Mouse (Mus musculus): ENCODE measurements around the gene Cfdp1.

Cfdp1 gene

DNA sequence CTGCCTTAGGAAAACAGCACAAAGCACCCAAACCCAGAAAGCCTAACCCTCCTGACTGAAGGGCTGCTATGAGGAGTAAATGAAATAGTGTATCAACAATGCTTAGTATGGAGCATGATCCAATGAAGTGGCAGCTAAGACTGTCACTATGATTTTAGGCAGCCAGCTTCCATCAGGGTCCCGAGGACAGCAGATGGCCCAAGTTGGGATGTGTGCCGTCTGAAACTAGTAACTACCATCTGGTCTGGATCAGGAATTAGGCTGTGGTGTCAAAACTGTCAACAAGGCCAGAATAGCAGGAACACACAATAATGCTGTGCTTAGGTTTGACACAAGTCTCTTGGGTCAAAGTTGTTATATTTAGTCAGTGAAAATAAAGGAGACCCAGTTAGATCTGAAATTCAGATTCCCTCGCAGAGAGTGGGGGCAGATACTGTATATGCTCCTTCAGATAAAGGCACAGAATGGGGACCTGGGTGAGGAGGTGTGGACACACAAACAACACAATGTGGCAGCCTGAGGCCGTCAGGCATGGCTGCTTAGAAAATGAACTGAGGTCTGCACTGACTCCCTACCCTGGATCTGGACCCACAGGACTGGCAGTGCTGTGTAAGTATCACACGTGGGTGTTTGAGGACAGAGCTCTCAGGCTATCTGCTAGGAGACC lies 83.0 kb downstream of the Cfdp1 start:
- no peak for DNase-seq (ENCODE audit: low read depth in 2 of 2, low spot score in 2 of 2)

DNA sequence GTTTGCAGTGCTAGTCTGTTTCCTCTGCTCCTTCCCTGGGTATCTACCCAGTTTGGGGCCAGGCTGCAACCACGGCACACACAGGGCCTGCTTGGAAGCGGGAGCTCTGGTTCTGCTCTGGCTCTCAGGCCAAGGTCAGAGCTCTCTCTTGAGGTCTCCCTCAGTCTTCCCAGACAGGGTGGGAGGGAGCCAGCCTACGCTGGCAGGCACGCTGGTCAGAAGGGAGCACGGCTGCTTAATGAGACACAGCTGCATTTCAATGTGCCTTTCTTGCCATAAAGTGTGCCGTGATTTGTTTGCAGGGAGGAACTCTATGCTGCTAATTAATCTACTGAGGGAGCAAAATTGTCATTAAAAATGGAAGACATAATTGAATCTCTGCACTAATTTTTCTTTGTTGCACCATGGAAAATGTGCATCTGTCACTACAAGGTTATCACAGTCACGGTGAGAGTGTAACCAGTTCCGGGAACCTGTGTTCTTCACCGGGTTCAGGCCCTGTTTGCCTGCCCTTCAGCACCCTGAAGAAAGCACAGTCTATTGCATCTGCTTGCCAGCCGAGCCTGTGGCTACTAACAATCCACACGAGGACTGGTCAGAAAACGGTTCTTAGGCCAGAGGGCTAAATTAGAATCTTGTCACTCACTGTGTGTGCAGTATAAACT lies 84.2 kb downstream of the Cfdp1 start:
- no peak for DNase-seq (ENCODE audit: low read depth in 2 of 2, low spot score in 2 of 2)

DNA sequence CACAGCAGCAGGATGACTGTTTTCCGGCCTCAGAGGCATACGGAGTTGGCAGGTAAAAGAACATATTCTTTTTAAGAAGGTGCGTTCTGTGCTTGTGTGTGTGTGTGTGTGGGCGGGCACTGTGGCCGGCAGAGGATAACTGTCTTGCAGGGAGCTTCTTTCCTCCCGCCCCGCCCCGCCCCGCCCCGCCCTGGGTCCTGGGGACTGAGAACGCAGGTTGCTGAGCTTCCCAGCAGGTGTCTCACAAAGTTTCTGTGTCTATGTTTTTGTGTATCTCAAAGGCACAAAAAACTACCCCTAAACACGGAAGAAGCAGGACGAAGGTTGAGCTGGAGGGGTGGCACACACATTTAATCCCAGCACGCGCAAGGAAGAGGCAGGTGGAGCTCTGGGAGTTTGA lies 84.8 kb downstream of the Cfdp1 start:
- DNase-seq (ENCODE audit: low read depth in 2 of 2, low spot score in 2 of 2), result no peak

DNA sequence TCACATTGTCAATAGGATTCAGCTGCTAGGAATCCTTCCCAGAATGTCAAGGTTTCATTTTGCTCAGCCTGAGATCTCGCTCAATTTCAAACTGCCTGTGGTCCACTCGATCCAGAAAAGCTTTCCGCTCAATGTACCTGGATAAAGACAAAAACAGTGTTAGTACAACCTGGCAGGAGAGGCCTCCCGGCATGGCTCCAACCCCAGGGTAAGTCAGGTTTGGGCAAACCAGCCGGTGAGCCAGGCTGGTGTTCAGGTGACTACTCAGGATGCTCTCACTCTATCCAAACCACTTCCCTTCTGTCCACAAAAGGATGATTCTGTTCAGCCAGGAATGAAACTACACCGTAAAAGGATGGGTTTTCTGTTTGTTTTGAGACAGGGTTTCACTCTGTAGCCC lies 85.4 kb downstream of the Cfdp1 start:
- no peak for DNase-seq (ENCODE audit: low read depth in 2 of 2, low spot score in 2 of 2)

DNA sequence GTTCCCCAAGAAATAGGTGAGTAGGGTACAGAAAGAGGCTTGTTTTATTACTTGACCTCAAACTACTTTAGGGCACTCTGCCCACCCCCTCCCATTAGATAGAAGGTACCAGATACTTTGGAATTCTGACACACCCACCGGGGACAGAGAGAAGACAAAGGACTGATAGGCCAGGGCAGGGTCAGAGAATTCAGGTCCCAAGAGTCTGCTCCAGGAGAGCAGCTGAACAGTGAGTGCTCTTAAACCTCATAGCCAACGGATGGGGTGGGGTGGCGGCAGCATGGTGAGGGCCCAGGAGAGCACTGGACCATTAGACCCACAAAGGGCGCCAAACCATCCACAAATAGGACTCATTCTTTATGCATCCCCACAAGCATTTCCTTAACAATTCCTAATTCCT lies 88.5 kb downstream of the Cfdp1 start:
- DNase-seq (ENCODE audit: low read depth in 2 of 2, low spot score in 2 of 2), result no peak

DNA sequence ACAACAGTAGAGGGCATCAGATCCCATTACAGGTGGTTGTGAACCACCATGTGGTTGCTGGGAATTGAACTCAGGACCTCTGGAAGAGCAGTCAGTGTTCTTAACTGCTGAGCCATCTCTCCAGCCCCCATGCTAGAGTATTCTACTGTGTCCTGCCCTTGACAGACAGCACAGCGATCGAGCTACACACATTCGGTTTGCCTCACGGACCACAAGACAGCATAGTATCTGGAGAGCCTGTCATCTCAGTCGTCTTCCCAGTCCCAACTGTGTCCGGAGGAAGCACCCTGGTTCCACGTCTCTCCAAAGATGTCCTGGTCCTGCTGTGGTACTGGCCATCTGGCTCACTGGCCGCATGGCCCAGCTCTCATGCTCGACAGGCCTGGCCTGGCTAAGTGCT lies 89.0 kb downstream of the Cfdp1 start:
- no peak for DNase-seq (ENCODE audit: low read depth in 2 of 2, low spot score in 2 of 2)

DNA sequence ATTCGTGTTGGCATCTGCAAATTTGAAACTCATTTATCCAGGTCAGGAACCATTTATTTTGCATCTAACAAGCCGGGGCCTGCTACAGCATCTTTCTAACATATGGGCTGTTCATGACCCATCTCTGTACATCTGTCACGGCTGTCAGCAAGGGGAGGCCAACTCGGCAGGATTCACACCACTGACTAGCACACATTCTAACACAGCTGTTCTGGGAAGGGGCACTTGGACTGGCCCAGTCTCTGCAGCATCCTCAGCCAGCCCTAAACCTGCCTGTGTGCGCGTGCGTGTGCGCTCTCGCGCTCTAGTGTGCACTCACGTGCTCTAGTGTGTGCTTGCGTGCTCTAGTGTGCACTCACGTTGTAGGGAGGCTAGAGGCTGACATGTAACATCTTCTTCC lies 93.4 kb downstream of the Cfdp1 start:
- no peak for DNase-seq (ENCODE audit: low read depth in 2 of 2, low spot score in 2 of 2)

DNA sequence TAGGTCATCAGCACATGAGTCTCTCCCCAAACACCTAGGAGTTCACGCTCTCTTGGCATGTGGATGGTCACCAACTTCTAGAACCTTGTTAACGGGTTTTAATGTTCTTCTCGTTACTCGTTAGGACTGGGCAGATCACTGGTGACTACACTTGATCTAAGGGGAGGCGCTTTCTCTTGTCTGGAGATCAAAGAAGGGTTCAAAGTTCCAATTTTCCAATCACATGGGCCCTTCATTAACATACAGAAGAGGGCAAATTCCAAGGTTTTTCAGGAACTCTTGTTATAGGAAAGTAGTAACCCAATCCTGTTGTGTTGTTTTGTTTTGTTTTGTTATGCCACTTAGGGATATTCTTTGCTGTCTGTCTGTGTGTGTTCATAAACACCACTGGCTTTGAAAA lies 95.3 kb downstream of the Cfdp1 start:
- DNase-seq (ENCODE audit: low read depth in 2 of 2, low spot score in 2 of 2), result no peak

DNA sequence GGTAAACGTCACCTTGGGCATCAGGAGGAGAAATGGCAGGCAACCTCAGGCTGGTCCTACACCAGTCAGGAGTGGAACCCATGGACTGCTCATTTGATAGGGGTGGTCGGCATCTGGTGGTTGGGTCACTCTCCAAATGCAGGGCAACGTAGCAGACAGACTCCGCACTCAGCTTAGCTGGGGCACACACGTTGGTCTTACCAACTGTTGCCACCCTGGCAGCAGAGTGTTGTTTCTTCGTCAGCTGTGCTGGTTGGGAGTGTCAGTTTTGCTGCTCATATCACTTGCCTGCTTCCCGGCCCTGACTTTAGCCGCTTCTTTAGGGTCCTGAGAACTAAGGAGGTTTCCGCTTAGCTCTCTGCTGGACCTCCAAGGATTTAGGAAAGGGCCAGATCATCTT lies 96.5 kb downstream of the Cfdp1 start:
- DNase-seq (ENCODE audit: low read depth in 2 of 2, low spot score in 2 of 2), result no peak

DNA sequence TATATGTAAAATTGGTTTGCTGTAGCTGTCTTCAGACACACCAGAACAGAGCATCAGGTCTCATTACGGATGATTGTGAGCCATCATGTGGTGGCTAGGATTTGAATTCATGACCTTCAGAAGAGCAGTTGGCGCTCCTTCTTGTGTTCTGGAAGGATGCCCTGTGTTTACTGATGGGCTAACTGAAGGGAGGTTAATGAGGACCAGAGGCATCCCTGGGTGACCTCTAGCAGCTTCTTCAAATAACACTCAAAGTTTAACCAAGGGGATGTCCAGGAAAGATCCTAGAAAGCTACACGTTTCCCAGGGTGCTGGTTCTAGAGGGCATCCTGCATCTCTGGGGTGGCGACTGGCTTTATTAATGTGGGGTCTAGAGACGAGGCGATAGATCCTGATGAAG lies 99.4 kb downstream of the Cfdp1 start:
- no peak for DNase-seq (ENCODE audit: low read depth in 2 of 2, low spot score in 2 of 2)

DNA sequence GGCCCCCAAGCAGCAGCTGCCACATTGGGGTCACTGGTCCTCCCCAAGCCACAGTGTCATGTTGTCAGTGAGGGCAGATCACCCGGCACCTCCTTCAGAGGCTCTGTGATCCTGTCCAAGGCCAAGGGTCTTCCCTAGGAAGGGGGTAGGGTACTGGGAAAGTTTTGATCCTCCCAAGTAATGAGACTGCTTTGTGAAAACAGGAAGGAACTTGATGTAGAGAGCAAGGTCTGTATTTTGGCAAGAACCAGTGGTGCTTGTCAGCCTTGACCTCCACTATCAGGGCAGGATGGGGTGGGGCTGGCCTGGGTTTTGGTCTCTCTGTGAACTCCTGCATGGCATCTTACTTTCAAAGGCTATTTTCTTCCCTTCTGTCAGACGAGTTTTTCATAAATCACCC lies 100.0 kb downstream of the Cfdp1 start:
- no peak for DNase-seq (ENCODE audit: low read depth in 2 of 2, low spot score in 2 of 2)

DNA sequence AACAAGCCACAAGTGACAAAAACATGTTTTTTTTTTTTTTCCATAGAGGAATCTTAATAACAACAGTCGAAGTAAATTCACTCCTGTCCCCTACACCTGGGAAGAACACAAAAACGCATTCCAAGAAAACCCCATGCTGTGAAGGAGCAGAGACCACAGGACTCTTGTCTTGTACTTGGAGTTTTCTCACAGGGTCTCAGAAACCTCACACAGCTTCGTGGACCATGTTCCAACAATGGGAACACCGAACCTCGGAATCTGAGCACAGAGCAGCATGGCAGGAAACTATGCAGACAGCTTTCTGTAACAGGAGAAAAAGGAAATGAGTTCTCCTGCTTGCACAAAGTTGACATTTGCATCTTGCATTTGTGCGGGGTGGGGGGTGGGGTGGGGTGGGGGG lies 105.3 kb downstream of the Cfdp1 start:
- no peak for DNase-seq (ENCODE audit: low read depth in 2 of 2, low spot score in 2 of 2)

DNA sequence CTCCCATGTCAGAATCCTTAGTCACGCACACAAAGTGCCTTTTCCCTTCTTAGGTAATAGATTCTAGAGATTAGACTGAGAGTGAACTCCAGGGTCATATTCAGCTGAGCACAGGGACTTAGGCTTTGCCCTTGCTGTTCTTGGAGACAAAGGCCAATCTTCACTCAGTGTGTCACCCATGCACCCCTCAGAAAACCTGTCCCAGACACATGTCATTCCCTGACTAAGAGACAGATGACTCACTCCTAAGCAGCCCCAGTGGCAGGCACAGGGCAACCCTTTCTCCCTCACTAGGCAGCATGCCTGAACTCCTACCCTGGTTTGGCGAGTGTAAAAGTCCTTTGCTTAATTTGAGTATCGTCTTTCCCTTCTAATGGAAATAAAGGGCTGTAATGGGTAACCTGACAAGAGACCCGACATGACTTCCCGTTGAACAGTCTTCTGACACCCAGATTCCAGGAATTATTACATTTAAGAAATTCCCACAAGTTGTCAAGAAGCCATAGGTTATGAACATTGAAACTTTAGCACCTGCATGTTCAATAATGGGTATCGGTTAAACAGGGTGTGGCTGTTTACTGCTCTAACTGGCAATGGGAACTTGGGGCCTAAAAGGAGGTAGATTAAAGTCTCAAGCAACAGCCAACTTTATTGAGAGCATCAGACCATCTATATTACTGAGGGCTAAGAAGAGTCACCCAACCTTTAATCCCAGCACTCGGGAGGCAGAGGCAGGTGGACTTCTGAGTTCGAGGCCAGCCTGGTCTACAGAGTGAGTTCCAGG lies 106.0 kb downstream of the Cfdp1 start:
- no peak for DNase-seq (ENCODE audit: low read depth in 2 of 2, low spot score in 2 of 2)

DNA sequence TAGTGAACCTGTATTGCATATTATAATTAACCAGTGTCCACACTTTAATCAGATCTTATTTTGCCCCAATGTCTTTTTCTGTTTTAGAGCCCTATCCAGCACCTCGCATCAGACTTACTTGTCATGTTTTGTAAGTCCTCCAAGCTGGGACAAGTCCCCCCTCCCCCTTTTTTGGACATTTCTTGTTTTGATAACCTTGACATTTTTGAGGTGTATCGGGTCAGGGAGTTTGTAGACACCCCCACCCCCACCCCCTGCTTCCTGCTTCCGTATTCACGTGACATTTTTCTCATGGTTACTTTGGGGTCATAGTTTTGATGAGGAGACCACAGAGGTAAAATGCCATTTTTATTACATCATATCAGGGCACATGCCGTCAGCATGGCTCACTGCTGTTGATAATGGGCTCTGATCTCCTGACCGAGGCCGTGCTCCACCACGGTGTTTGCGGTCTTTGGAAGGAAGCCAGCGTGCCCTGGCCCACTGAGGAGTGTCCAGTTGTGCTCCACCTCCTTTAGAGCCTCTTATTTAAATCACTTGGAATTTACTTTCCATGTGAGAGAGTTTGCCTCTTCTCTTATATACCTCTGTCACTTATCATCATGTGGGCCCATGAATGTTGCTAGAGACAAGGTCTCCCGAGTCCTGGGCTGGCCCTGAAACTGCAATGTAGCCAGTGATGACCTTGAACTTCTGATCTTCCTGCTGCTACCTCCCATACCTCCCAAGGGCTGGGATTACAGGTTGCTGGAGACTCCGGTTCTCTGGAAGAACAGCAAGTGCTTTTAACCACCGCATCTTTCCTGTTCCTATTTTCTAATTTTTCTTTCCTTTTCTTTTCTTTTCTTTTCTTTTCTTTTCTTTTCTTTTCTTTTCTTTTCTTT lies 107.3 kb downstream of the Cfdp1 start:
- no peak for DNase-seq (ENCODE audit: low read depth in 2 of 2, low spot score in 2 of 2)

DNA sequence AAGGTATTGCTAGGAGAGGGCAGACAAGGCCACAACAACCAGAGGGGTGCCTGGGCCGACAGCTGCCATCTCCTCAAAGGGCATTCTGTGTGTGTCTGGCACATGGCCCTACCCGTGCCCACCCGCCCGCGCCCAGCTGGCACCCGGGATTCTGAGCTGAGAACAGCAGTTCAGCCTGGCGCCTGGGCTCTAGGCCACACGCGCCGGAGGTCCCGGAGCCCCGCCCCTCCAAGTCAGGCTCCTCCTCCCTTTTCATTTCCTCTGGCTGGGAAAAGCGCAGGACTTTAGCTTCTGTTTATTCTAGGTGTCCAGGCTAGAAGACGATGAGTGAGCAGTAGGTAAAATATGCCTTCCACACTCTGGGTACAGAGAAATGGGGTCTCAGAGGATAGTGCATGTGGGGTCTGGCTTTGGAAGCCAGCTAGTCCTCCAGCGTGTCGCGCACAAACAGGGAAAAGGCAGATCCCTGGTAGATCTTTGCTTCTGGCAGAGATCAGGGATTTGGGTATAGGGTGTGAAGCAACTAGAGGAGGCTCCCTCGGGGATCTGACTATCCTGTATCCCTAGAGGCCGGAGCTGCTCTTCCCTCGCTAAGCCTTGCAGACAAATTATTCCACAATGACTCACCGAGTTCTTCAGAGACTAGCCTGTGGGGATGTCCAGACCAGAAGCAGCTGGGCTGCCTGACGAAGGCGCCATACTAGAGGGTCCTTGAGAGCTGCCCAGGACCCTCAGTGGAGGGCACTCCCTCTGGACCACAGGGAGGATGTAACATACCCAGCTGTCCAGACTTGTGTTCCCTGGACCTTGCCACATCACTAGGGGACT lies 108.3 kb downstream of the Cfdp1 start:
- DNase-seq (ENCODE audit: low read depth in 2 of 2, low spot score in 2 of 2), result no peak

DNA sequence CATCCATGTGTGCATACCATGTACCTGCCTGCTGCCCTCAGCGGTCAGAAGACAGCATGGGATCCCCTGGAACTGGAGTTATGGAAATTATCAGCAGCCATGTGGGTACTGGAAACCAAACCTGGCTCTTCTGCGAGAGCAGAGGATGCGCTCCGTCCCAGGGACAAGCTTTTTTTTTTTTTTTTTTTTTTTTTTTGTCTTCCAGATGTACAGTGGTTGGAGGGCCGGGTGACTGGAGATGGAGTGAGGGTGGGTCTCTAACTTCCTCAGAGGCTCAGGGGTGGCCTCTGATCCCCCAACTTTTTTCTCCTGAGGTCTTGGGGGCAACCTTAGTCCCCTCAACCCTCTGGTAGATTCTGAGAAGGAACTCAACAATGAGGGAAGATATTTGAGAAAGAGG lies 109.0 kb downstream of the Cfdp1 start:
- DNase-seq (ENCODE audit: low read depth in 2 of 2, low spot score in 2 of 2), result no peak

DNA sequence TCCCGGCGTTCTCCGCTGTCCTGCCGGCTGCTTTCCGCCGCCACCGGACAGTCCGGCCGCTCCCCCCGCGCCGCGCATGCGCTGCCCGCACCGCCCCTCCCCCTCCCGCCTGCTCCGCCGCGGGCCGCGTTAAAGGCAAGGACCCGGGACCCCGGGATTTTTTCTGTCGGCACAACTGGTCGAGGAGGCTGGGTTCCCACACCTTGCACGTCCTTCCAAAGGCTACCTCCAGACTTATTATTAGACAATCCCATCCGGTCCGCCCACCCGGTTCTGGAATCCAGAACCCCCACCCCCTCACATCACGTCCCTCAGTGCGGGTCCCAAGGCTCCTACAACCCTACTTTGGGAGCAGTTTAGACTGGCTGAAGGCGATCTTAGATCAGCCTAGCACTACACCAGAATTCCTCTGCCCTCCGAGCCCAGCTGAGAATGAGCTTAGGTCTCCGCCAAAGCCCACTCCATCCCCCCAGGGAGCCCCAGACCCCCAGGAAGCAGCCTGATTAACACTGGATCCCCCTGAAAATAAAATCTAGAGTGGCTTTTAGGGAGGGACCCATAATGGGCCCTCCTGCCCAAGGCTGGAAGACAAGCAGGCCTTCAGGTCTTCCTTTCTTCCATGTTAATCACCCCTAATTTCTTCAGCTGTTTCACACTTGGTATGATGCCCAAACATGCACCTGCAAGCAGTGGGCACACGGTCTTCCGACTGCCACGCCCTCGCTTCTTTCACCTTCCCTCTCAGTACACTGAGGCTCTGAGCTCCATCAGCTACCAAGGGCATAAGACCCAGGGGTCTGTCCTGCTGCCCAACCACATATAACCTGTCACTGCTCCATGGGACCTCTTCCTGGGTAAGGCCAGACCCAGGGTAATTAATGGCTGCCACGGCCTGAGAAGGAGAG lies 110.0 kb downstream of the Cfdp1 start, which contains the start of gene Bcar1:
TSS of gene Bcar1 (minus strand) at position 18 of the 905 bp plus-strand sequence.
- DNase-seq (ENCODE audit: low read depth in 2 of 2, low spot score in 2 of 2), result no peak

DNA sequence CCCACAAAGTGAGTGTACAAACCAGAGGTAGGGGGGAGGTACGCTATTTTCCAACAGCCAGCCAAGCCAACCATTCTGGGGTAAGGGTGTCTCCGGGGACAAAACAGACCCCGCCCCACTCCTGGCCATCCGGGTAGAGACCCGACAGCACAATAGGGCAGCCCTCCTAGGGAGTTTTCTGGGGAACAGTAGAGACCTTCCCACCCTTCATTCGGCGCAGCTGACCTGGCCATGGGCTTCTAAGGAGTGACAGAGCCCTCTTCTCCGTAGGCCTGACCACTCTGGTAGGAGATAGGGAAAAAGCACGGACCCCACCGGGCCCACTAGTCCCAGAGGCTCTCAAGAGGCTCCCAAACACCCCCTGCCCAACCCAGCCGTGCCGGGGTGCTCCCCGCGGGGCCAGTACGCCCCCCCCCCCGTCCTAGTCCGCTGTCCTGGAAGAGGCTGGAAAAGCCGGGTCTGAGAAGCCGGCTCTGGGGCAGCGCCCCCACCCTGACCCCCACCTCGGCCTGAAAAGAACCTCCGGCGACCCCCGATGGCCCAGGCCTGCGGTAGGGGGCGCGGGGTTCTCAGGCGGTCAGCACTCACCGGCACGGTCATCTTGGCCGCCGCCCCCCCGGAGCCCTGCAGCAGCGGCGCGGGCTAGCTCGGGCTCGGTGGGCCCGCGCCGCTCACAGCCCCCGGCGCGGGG lies 110.8 kb downstream of the Cfdp1 start:
- DNase-seq (ENCODE audit: low read depth in 2 of 2, low spot score in 2 of 2), result no peak

Data from CD8-positive naive resting alpha-beta T cell, adult 2 months (primary cell).